Mouse (Mus musculus): ENCODE measurements around the gene Tln1. TPM values are rescaled to one million over a fixed set of nuclear protein-coding genes. Genes with fewer than 3 reads are reported as not detected.
"Not testable (repeated sequence)": the region's sequence is repeated elsewhere in the genome, so short reads cannot be mapped to it uniquely, and the experiment has no call there.

The Tln1 gene
- total RNA-seq, 1 experiment from 2014 or later = 201 TPM

DNA sequence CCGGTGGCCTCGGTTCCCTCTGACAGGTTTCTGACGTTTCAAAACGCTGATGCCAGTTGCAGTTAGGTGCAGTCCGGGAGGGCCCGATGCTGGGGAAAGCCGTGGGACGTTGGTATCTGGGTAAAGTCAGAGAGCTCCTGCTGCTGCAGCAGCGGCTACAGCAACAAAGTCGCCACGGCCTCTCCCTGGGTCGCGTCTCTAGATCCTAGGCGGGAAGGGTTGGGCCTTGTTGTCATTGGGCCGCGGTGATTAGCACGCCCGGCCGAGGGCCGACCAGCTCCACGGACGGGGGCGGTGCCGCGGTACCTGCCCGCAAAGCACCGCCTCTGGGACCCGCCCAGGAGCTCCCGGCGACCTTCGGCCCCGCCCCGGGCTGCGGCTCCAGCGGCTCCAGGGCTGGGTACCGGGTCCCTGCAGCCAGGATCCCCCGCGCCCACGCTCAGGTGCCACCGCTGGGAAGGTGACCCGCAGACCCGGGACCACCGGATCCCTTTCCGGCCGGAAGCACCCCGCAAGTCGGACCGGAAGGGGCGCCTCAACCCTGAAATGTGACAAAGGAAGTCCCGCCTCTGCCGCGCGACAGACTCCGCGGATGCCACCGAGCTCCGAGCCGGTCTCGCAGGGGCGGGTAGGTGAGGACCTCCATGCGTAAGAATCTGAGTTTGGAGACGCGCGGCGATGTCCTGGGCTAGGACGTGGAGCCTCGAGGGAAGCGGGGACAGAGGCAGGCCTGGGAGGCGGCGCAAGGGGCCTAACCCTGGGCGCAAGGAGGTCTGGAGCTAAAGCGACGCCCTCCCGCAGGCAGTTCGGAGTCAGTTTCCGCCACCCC is 16.1 kb upstream of the Tln1 start, which contains the start of the genes Rgp1 and Gba2:
Gene Rgp1, plus strand, starts transcription at position 340 of the 829 bp plus-strand sequence.
Gene Gba2, minus strand, starts transcription at position 498 of the 829 bp plus-strand sequence.
- DNase-seq = peak; percentile 95

DNA sequence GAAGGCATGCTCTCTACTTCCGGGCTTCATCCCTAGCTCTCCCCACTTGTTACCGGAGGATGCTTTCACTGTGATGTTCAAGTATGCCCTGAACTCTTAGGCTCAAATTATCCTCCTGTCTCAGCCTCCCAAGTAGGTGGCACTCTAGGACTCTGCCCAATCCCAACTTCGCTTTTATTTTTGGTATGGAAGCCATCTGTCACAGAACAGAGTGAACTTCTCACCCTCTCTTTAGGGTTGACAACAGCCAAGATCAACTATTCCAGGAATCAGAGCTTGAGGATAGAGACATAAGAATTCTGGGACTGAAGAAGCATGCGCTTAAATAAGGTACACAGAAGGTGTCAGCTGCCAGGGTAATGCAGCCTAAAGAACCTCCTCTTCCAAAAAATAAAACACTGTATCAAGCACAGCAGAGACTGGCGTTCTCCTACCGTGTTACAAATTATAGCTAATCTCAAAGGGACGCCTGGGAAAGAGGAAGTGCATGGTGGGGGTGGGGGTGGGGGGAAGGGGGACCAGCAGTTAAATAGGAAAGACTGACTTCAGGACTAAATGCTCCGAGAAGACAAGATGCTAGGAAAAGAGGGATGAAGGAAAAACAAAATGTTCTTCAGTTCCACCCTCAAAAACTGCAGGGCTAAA is 14.9 kb upstream of the Tln1 start:
- DNase-seq = no peak

DNA sequence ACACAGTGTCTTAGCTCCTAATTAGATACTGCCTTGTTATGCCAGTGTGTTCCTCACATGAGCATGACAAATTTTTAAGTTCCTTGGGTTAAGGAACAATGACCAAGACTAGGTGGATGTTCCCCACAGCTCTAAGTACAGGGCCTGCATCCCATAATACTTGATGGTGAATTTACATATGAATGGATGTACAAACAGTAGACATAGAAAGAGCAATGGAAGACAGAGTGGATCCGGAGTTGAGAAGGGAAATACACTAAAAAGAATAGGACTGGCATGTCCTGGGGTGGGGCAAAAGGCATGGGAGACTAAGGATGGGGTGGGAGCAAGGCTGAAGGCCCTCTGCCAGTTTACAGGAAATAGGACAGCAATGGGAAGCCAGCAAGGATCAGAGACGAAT is 12.9 kb upstream of the Tln1 start:
- DNase-seq = no peak

DNA sequence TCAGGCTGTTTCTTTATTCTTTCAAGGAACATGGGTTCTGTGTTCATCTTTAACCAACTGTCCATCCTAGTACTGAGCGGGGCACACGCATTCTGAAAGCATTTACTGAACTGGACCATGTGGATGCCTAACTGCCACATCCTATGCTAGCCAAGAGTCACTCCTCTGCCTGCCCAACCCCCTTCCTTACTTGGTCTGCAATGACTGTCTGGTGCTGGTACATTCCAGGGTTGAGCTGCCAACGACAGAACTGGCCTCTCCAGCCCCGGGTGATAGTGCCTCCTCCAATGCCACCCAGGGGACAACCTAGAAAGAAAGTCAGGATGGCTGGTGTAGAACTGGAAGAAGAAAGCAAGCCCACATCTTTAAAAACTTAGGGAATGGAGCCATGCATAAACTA is 11.1 kb upstream of the Tln1 start:
- no peak for DNase-seq

DNA sequence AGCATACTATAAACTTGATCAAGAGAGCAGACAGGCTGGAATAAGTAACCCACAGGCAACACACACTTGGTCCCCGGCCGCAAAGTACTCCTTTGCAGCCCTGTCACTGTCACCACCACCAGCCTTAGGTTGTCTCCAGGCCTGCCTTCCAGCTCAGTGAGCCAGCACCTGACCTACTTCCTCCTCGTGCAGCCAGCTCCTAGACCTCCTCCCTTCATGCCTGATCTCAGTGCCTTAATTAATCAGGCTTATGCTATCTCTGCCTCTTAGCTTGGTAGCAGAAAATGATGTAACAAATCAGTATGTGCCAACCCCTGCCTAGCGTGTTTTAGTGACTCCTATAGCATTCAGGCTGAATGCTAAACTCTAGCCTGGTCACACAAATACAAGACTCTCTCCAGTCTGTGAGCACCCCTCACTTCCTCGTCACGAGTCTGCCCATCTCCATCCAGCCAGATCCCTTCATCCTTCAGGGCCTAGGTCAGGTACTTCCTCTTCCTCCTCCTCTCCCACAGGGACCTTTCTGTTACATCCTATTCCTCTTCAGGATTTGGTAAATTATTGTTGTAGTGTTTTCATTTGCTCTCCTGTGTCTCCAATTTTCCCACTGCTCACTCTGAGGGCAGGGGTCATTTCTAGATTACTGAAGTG is 9.0 kb upstream of the Tln1 start:
- no peak for DNase-seq

DNA sequence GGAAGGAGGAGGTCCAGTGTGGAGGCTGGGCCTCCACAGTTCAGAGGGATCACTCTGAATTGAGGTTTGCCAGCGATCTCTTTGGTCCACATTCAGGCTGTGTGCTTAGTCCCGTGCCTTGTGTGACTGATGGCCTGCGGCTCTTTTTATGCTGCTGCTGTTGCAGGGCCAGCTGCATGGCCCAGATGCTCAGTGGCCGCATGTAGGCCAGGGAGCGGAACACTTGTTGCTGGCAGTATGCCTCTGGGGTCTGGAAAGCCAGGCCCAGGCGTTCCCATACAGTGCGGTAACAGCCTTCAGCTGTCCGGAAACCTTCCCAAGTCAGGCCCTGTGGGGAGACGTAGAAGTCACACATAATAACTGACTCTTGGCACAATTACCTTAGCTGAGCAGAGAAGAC is 4.6 kb upstream of the Tln1 start:
- no peak for DNase-seq

DNA sequence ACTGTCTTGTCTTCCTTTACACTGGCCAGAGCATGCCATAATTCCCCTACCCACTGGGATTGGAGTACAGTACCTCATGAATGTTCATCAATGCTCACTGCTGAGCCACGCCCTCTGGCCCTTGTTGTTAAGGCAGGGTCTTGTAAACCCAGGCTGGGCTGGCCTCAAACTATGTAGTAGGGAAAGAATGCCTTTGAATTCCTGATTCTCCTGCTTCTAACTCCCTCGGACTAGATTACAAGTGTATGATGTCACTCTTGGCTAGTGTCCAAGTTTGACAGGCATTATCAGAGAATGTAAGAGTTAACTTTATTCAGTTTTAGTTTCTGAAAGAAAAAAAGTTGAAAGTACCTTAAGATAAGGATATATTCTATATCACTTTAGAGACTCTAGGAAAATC is 1.7 kb upstream of the Tln1 start:
- DNase-seq = no peak

DNA sequence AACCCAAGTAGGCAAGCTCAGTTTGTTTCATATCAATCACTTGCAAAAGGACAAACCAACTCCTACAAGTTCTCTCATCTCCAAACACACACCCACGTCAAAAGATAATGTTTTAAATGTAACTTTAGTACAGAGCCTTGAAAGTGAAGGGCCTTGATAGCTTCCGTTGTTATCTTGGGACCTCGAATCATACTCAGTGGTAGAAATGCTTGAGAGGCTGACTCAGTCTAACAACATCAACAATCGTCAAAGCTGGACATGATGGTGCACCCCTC is 1.0 kb upstream of the Tln1 start:
- DNase-seq = no peak

DNA sequence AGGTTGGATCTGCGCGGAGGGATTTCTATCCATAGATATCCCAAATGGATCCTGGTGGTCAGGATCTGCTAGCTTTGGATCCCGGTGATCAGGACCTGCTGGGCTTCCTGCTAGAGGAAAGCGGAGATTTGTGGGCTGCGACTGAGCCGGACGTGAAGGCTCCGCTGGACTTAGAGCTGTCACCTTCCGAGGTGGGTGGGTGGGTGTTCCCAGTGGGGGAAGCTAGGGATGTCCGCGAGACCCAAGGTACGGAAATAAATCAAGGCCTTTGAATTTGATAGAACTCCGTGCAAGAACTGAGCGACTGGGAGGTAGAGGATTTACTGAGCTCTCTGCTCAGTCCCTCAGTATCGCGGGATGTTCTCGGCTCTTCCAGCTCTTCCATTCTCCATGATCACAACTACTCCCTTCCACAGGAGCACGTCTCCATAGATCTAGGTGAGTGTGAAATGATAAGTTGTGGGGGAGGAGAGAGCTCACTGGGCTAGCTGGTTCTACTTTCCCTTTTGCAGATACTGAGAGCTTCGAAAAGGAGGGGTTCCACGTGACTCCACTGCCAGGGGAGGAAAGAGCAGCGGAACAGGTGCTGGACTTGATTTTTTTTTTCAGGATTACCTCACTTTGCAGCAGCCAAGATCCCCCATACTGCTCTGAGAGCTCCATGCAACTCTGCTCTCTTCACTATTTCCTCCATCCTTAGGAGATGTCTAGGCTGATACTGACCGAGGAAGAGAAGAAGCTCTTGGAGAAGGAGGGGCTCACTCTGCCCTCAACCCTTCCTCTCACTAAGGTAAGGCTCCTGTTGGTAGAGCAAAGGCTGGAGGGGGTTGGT is 494 bp upstream of the Tln1 start:
- DNase-seq = no peak

DNA sequence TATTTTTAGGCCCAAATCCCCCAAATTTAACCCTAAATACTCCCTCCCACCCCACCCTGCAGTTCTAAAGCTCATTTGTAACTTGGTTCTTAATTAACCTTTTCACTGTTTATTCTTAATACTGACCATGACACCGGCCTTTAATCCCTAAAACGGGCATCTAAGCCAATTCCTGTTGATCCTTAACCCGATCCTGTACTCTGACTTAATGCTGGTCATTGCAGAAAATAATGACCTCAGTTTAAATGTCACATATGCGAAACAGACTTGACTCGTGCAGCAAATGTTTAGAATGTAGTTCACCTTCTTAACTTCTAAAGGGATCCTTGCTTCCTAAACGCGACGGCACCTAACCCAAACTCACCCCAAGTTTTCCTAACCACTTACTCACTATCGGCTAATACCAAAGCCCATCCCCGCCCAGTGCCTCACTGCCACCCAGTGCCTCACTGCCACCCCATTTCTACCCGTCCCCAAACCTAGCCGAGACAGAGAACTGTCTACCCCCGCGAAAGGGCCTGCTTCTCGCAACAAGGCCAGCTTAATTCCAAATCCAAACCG is 975 bp downstream of the Tln1 start:
- DNase-seq = no peak

DNA sequence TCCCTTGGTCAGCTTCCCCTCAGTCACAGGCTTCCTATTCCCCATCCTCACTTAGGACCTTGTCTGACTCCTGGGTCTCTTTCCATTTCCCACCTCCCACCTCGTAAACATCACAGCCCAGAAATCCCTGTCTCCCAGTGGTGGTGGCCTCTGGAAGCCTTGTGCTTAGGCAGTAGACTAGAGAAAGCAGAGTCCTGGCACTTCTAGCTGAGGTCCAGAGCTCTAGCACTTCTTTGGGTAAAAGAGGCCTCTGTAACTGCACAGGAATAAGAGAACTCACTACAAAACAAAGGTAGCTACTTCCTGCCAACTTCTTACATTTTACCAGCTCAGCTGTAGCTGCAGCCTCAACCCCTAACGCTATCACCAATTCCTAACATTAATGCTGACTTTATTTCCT is 1.5 kb downstream of the Tln1 start:
- no peak for DNase-seq

DNA sequence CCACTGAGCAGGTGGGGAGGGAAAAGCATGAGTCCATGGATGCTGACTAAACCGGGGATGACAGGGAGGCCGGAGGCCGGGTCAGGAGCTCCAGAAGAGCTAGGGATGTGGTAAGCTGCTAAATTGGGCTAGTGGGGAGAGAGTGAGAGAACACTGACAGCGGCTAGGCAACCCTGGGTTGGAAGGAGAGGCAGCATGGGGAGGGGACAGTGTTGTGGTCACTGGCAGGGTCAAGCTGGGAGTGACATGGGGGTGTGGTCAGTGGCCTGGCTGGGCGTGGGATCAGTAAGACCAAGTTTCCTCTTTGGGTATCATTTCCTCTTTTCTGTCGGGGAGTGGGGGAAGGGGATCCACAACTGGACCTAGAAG is 2.3 kb downstream of the Tln1 start:
- peak; percentile 69 for DNase-seq

DNA sequence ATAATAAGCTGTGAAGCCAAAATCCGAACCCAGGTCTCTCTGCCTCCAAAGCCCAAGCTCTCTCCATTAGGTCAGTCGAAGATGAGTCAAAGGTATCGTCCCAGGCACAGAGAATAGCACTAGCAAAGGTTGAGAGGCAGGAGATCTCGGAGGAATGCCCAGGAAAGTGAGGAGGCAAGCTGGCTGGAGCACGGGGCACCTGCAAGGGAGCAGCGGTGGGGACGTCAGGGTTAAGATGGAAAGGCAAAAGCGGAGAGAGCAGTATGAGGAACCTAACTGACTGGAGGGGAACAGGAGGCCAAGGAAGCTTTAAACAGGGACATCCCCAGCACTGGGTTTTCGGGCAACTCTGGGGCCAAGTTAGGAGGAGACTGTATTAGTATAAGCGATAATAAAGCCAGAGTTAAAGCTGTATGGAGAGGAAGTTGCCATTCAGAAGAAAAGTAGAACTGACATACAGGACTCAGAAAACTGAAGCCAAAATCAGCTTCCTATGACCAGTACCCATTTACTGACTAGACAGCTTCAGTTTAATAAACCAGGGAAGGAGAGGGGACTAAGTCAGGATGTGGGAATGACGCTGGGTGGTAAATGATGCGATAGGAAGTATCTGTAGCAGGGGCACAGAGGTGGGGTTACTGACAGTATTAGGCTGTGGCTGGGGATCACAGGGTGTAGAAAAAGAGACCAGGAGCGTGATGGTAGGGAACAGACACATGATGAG is 2.8 kb downstream of the Tln1 start:
- no peak for DNase-seq

DNA sequence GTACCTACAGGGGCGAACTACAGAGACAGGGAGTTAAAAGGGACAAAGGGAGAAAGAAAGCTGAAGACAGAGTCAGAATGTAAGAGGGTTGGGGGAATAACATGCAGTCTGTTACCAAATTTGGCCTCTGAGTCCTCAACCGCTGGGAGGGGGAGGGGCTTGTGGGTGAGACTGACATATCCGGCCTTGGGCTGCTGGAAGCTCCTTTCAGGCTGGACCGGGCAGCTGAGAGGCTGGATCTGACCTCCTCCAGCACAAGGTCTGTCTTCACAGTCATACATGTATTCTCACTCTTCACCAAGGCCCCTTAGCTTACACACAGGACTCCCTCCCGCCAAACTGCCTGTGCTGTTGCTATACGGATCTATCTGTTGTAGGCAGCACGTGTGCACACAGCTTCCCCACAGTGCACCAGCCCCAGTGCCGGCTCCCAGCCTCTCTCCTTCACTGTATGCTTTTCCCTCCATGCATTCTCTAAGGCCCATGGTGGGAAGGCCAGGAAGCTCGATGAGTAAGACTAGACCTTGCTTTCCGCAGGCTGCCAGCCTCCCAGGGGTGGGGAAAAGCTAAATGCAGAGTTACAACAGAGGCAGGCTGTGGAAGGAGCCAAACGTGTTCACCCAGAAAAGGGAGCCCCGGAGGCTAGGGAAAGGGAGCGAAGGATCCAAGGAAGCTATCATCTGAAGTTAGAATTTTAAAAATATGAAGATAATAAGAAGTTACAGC is 3.7 kb downstream of the Tln1 start:
- DNase-seq = peak; percentile 93

DNA sequence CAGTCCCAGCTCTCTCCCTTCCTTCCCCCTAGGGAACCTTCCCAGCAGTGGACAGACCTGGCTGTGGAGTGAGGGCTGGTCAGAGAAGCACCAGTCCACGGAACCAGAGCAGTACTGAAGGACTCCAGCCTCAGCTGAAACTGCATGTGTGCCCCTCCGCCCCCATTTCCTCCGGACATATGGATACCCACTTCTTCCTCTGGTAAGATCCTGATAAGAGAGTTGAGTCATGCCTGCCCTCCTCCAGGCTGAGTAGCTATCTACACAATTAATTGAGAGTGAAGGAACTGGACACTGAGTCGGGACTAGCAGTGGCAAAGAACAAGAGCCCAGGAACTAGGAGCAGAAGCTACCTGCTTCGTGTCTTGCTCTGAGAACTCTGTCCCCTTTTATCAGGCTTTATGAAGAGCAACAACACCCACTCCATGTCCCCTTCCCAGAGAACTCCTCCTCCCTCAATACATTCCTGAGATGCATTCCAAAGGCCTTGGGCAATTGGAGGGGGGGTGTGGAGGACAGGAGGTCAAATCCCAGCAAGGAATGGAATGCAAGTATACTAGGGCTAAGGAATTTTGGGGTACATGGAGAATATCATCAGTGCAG is 4.4 kb downstream of the Tln1 start:
- no peak for DNase-seq

DNA sequence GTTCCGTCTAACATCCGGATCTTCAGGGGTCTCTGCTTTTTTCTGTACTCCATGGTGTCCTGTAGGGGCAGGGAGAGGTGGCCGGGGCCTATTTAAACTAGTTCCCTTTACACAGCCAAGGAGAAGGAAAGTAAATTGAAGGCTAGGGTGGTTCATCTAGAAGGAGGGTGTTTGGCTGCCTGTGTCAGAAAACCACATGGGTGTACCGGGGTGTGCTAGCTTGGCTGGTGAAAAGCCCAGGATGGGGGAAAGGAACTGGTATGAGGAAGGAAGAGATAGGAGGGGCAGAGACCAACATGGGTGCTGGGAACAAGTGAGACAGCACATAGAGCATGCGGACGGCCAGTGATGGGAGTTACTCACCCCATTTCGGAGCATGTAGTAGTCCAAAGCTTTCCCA is 6.6 kb downstream of the Tln1 start:
- no peak for DNase-seq

DNA sequence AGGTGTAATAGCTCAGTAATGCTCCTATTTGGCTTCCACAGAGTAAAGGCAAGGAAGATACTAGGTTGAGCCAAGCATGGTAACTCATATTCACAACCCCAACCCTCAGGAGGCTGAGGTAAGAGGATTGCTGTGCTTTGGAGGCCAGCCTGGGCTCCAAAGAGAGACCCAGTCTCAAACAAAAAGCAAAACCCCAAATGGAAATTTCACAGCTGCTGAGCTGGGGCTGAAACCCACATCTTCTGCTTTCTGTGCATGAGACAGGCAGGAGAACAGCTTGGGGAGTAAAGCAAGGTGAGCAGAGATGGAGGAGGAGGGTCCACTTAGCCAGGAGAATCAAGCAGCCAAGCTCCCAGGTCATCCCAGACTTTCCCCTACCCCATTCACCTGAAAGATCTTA is 8.6 kb downstream of the Tln1 start:
- DNase-seq = no peak

DNA sequence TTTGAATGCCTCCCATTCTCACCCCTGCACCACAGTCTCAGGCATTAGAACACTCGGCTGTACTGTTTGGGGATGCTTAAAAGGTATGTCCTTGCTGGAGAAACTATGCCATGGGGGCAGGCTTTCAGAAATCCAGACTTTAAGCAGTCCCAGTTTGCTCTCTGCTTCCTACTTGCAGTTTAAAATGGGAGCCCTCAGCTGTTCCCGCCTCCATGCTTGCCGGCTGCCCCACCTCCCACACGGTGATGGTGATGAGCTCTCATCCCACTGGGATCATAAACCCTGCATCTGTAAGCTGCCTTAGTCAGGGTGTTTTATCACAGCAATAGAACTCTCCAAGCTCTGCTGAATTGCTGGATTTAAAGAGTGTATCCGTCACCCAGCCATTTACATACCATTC is 10.1 kb downstream of the Tln1 start:
- no peak for DNase-seq

DNA sequence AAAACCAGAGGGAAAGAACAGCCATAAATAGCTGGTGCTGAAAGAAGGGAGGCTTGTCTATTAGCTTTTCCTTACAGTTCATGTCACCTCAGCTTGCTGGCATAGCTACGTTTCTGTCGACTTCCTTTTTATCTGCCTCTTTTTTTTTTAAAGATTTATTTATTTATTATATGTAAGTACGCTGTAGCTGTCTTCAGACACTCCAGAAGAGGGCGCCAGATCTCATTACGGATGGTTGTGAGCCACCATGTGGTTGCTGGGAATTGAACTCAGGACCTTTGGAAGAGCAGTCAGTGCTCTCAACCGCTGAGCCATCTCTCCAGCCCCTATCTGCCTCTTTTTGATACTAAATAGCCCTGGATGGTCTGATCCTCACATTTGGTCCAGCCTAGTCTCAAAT is 10.6 kb downstream of the Tln1 start:
- not testable (repeated sequence) for DNase-seq

DNA sequence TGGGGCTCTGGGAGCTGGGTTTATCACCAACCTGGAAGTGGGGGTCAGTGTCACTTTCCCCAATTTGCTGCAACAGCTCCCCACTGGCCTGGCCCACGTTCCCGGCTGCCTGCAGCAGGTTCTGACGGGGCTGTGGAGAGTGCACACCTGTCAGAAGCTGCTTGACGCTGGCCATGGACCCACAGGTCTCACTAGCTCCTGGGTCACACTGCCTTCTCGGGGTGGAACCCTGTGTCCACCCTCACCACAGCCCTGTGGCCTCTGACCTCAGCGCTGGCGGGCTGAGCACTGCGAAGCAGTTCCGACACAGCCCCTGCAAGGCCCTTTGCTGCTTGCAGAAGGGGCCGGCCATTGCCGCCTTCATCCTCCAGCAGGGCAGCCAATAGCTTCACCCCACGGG is 13.4 kb downstream of the Tln1 start:
- no peak for DNase-seq

DNA sequence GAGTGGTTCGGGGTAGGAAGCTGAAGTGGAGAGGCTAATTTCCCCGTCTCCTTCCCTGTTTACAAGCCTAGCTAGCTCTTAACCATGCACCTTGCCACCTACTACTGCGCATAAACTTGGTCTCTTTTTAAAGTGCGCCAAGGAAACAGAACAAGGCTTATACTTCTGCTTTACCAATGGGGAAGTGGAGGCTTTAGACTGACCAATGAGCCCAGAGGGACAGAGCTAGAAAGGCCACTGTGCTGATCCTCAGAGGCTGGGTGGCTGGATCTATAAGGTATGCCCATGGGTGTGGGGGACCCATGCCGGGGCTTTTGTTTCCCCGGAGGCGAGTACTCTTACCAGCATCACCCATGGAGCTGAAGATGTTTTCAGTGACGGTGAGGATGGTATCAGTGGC is 15.3 kb downstream of the Tln1 start:
- DNase-seq = no peak

Data from adrenal gland, postnatal 14 days (tissue).